Mouse (Mus musculus): ENCODE results near the gene Npcd. TPM values are rescaled to one million over a fixed set of nuclear protein-coding genes. Genes with fewer than 3 reads are reported as not detected.

Gene Npcd
- 0.32 and 0.39 TPM in 2 replicates for polyA plus RNA-seq (2015; fragmentation: Nextera tagmentation; extraction: Ambion mirVana)

DNA sequence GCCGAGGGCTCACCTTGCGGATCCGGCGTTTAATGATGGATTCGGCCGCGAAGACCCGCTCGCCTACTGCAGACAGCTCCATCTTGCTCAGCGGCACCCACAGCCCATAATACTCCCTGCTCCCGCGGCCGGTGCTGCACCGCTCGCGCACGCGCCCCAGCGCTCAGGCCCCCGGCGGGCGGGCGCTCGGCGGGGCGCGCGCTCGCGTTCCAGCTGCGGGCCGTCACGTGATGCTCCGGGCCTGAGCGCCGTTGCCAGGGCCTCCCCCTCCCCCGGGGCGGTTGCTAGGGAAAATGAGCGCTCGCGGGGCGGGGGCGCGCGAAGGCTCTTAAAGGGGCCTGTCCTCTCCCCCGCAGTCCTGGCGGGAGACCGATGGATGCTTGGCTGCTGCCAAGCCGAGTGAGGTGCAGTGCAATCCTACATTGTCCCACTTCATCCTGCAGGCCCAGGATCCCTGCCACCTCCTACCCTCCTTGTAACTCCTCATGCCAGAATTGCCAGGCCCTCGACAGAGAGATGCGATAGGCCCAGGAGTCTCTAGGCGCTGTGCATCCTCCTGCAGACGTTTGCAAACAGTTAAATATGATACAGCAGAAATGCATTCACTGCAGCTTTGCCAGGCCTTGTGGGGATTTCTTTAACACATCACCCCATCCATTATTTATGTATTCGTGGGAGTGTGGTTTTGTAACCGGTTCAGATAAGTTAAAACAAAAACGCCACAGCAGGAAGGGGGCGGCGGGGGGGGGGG, at the start of gene Npcd, which contains the start of gene Cbx6:
Gene Npcd, minus strand, starts transcription at position 108 of the 751 bp plus-strand sequence.
Gene Cbx6, minus strand, starts transcription at position 559 of the 751 bp plus-strand sequence.
- H3K4me3 ChIP-seq = peak within 1 kb of the TSS; percentile 81
- H3K4me2 ChIP-seq = peak within 1 kb of the TSS; percentile 90
- H3K4me1 ChIP-seq = peaks cover 52% of the 10 kb centered on the region
- peak; percentile 85 for ATAC-seq (ENCODE audit: insufficient number of reproducible peaks, insufficient read depth, low FRiP score, low TSS enrichment, low read depth)
- H3K36me3 ChIP-seq = peaks cover 17% of the 10 kb centered on the region
- peak within 1 kb of the TSS; percentile 96 for H3K27ac ChIP-seq
- under 1% methylated on average over 58 of the region's 58 CpGs for WGBS
- peak within 1 kb of the TSS; percentile 92 for H3K9ac ChIP-seq
- H3K27me3 ChIP-seq = no peaks in the 10 kb centered on the region
- H3K9me3 ChIP-seq = no peaks in the 10 kb centered on the region

DNA sequence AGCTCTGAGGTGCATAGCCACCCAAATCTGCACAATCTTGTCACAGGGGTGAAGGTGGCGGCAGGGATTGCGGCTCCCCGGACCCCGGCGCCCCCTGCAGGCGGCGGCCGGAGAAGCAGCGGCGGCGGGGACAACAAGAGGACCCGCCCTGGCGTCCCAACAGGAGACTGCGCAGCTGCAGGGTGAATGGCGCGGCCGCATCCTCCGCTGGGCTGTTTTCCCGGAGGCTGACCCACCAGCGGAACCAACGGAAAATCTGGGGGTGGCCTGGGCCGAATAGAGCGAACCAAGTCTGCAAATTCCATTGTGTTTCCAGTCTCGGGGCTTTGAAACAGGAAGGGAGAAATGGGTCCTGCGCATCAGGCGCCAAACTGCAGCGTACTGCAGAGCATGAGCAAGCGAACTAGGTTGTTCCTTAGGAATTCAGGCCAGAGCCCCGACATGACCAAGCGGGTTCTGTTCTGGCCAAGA, 49.4 kb upstream of the Npcd start:
- no peaks in the 10 kb centered on the region for H3K27me3 ChIP-seq
- under 1% methylated on average over 30 of the region's 30 CpGs for WGBS
- H3K27ac ChIP-seq = peak overlapping the region; percentile 82
- no peaks in the 10 kb centered on the region for H3K36me3 ChIP-seq
- H3K9ac ChIP-seq = peak overlapping the region; percentile 75
- peak overlapping the region; percentile 53 for H3K4me3 ChIP-seq
- no peaks in the 10 kb centered on the region for H3K9me3 ChIP-seq
- peak; percentile 75 for ATAC-seq (ENCODE audit: insufficient number of reproducible peaks, insufficient read depth, low FRiP score, low TSS enrichment, low read depth)
- peaks cover 19% of the 10 kb centered on the region for H3K4me1 ChIP-seq
- H3K4me2 ChIP-seq = peak overlapping the region; percentile 64

DNA sequence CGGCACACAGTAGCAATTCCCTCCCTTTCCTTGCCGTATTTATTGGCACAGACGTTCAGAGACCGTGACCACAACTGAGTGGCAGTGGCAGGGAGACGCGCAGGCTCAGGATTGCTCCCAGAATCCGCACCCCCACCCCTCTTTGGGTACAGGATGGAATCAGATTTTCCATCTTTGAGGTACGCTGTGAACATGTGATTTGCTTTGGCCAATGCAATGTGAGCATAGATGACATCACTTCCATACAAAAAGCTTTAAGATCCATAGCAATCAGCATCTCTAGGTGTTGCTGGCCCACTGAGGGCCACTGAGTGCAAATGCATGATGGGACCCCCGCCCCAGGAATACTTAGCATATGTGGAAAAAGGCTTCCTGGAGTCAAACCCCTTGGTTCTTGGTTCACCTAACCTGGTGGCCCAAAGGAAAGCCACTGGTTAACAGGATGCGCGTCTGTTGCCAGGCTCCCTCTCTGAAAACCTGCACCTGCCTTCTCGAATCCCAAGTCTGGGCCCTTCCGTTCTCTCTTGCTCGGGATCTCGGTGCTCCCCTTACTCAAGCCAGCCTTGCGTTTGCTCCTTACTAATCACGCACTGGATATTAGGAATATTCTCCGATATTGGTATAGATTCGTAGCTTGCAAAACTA, 48.7 kb upstream of the Npcd start:
- no peak overlapping the region for H3K27ac ChIP-seq
- peak overlapping the region; percentile 75; the same call in 1 of the 2 replicates for H3K9ac ChIP-seq
- H3K9me3 ChIP-seq = no peaks in the 10 kb centered on the region
- 25% methylated on average over 19 of the region's 19 CpGs for WGBS
- no peaks in the 10 kb centered on the region for H3K36me3 ChIP-seq
- peak overlapping the region; percentile 53 for H3K4me3 ChIP-seq
- H3K4me2 ChIP-seq = peak overlapping the region; percentile 64
- ATAC-seq (ENCODE audit: insufficient number of reproducible peaks, insufficient read depth, low FRiP score, low TSS enrichment, low read depth) = no peak
- H3K27me3 ChIP-seq = no peaks in the 10 kb centered on the region
- peaks cover 19% of the 10 kb centered on the region for H3K4me1 ChIP-seq

DNA sequence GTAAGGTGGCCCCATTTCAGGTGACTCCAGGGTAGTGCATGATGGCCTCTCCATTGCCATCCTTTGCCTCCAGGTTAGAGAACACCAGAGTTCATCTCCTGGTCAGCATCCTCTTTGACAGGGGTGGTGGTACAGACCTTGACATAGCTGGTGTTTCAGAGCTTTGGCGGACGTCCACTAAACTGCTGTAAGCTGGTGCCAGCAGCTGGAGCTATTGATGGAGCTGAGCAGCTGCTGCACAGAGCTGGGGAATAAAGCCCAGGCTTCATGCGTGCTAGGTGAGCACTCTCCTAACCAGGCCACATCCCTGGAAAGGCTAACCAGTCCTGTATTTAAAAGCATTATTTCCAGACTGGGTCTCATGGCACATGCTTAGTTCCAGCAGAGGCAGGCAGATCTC, 46.4 kb upstream of the Npcd start:
- H3K4me2 ChIP-seq = no peak overlapping the region
- H3K27me3 ChIP-seq = no peaks in the 10 kb centered on the region
- H3K4me3 ChIP-seq = no peak overlapping the region
- no peaks in the 10 kb centered on the region for H3K36me3 ChIP-seq
- ATAC-seq (ENCODE audit: insufficient number of reproducible peaks, insufficient read depth, low FRiP score, low TSS enrichment, low read depth) = no peak
- H3K9me3 ChIP-seq = no peaks in the 10 kb centered on the region
- H3K4me1 ChIP-seq = peaks cover 19% of the 10 kb centered on the region
- H3K27ac ChIP-seq = no peak overlapping the region
- 86% methylated on average over 3 of the region's 3 CpGs for WGBS
- no peak overlapping the region for H3K9ac ChIP-seq

DNA sequence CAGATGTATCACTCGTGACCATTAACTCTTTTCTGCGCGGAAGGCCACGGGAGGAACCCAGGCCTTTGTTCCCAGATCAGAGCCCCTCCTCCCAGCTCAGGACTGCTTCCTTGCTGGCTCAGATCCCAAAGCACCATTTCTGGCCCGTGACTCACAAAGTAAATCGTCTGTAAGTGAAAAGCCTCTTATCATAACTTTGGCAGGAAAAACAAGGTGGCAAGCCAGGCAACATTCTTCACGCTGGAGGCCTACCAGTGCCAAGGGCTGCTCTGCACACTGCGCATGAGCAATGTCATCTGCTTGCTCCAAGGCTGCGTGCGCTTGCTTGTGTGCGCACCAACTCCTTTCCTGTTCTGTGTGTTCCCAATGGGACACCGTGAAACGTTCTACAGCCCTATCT, 45.3 kb upstream of the Npcd start:
- 38% methylated on average over 13 of the region's 13 CpGs for WGBS
- Histone ChIP-seq H3K27me3 (no peaks in the 10 kb centered on the region), H3K4me1 (peaks cover 19% of the 10 kb centered on the region), H3K9me3 (no peaks in the 10 kb centered on the region), H3K4me2 (peak overlapping the region; percentile 37), H3K9ac (0 out of 2 replicates have a peak overlapping the region, but pooled peaks have one; percentile 21), H3K36me3 (no peaks in the 10 kb centered on the region), H3K4me3 (no peak overlapping the region), H3K27ac (peak overlapping the region; percentile 89)
- peak; percentile 75 for ATAC-seq (ENCODE audit: insufficient number of reproducible peaks, insufficient read depth, low FRiP score, low TSS enrichment, low read depth)

DNA sequence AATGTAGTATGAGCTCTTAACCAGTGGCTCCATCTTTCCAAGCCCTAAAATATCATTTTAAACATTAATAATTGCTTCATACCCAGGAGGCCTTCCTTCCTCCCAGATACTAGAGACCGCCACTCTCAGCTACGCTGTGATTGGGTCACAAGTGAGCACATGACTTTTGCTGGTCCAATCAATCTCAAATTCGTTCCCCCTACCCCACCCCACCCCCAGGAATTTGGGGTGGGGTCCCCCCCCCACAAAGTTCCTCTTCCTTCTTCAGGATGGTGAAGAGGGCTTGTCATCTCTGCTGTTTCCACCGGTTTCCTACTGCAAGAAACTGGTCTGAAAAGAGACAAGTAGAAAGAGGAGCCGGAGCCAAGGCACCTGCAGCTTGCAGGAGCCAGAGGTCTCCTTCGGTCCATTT, 44.7 kb upstream of the Npcd start:
- Histone ChIP-seq H3K27ac (peak overlapping the region; percentile 89), H3K4me3 (no peak overlapping the region), H3K4me2 (peak overlapping the region; percentile 37), H3K9me3 (no peaks in the 10 kb centered on the region), H3K27me3 (no peaks in the 10 kb centered on the region), H3K4me1 (peaks cover 19% of the 10 kb centered on the region), H3K36me3 (no peaks in the 10 kb centered on the region), H3K9ac (0 out of 2 replicates have a peak overlapping the region, but pooled peaks have one; percentile 21)
- WGBS = 65% methylated on average over 6 of the region's 6 CpGs
- ATAC-seq (ENCODE audit: insufficient number of reproducible peaks, insufficient read depth, low FRiP score, low TSS enrichment, low read depth) = no peak

DNA sequence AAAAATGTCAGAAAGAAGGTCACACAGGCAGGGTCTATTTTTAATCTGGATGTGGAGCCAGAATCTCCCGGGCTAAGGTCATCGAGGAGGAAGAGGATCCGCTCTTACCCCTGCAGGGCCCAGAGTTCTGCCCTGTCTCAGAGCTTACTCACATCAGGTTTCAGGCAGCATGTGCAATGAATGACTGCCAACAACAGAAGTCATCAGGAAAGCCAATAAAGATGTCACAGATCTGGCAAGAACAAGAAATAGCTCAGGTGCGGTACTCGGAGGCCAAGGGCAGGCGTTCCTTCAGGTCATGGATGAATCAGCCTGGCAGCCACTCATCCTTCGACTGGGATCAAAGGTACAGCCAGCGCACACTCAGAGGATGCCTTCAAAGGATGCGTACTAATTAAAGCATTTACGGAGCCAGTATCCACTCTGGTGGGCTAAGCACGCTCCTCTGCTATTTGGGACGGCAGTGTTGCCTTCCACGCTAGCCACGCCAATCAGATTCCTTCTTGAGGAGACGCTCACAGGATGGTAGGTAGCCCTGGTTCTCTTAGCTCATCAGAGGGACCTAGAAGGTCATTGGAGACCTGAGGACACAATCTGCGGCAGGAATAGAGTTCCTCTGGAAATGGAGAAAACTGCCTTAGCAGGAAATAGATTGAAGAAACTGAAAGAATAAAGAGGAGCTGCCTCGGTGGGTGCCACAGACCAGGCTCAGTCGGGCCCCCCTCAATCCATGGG, 41.4 kb upstream of the Npcd start:
- 84% methylated on average over 18 of the region's 18 CpGs for WGBS
- Histone ChIP-seq H3K36me3 (no peaks in the 10 kb centered on the region), H3K27ac (no peak overlapping the region), H3K9ac (no peak overlapping the region), H3K4me2 (no peak overlapping the region), H3K9me3 (no peaks in the 10 kb centered on the region; the same call in 1 of the 2 replicates), H3K4me3 (no peak overlapping the region), H3K4me1 (peaks cover 12% of the 10 kb centered on the region), H3K27me3 (no peaks in the 10 kb centered on the region)
- no peak for ATAC-seq (ENCODE audit: insufficient number of reproducible peaks, insufficient read depth, low FRiP score, low TSS enrichment, low read depth)

DNA sequence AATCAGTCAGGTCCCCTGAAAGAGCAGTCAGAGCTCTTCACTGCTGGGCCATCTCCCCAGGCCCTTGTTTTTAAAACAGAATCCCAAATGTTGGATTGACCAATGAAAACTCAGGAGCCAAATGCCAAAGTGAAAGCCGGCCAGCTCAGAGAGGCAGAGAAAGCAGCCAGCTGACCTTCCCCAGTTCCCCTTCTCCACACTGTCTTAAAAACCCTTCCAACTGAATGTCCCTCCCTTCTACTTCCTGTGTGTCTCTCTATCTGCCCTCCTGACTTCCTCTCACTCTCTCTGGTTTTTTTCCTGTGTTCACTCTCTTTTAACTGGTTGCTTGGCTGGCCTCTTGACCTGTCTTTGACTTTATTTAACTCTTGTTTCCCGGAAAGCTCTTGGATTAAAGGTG, 40.0 kb upstream of the Npcd start:
- 59% methylated on average over 2 of the region's 2 CpGs for WGBS
- H3K36me3 ChIP-seq = no peaks in the 10 kb centered on the region
- no peak for ATAC-seq (ENCODE audit: insufficient number of reproducible peaks, insufficient read depth, low FRiP score, low TSS enrichment, low read depth)
- H3K9ac ChIP-seq = no peak overlapping the region
- H3K27ac ChIP-seq = no peak overlapping the region
- H3K27me3 ChIP-seq = no peaks in the 10 kb centered on the region
- 0 out of 2 replicates have a peak, but pooled peaks cover 6% of the 10 kb centered on the region for H3K4me1 ChIP-seq
- H3K9me3 ChIP-seq = peaks cover 4% of the 10 kb centered on the region; the same call in 1 of the 2 replicates
- H3K4me3 ChIP-seq = no peak overlapping the region
- no peak overlapping the region for H3K4me2 ChIP-seq

DNA sequence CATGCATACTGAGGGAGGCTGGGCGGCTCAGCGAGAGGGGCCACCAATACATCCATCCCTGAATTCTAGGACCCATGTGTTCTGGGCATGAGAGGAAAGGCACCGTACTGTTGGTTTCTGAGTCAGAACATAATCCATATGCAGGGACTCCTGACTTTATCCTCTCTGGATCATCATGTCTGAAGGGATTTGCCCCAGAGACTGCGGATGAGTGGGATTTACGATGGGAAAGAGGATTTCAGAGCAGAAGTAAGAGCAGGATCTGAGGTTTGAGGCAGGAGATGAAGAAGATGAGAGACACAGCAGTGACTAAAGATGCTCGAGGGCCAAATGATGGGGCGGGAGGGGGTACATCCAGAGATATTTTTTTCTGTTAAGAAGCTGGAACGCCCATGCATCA, 39.5 kb upstream of the Npcd start:
- no peak overlapping the region for H3K9ac ChIP-seq

DNA sequence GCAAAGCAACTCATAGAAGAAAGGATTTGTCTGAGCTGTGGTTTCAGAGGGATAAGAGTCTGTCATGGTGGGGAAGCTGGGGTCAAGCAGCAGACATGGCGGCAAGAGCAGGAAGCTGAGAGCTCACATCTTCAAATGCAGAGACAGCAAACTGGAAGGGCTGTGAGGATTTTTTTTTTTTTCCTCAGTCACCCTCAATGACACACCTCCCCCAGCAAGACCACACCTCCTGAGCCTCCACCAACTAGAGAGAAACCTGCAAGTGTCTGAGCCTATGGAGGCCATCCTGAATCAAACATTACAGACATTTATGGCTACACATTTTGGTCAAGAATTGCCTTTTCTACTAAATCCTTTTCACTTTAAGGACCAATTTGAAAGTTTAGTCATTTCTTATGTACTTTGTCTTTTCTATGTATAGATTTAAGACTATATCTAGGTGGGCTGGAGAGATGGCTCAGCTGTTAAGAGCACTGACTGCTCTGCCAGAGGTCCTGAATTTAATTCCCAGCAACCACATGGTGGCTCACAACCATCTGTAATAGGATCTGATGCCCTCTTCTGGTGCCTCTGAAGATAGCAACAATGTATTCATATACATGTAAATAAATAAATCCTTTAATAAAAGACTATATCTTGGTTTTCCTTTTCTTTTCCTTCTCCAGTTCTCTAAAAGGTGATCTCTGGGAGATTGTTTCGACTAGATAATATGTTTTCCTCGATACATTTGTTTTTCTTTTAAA, 33.4 kb upstream of the Npcd start:
- no peak overlapping the region for H3K4me2 ChIP-seq
- H3K9me3 ChIP-seq = peaks cover 8% of the 10 kb centered on the region; the same call in 1 of the 2 replicates
- ATAC-seq (ENCODE audit: insufficient number of reproducible peaks, insufficient read depth, low FRiP score, low TSS enrichment, low read depth) = no peak
- no peaks in the 10 kb centered on the region for H3K4me1 ChIP-seq
- WGBS = 79% methylated on average over 3 of the region's 3 CpGs
- H3K36me3 ChIP-seq = no peaks in the 10 kb centered on the region
- no peak overlapping the region for H3K9ac ChIP-seq
- no peak overlapping the region for H3K27ac ChIP-seq
- no peak overlapping the region for H3K4me3 ChIP-seq
- no peaks in the 10 kb centered on the region for H3K27me3 ChIP-seq

More for the DNA sequence above, 39.5 kb upstream of the Npcd start:
- WGBS = 87% methylated on average over 8 of the region's 8 CpGs
- Histone ChIP-seq H3K9me3 (peaks cover 5% of the 10 kb centered on the region; the same call in 1 of the 2 replicates), H3K27ac (no peak overlapping the region), H3K27me3 (no peaks in the 10 kb centered on the region), H3K4me3 (no peak overlapping the region), H3K4me2 (no peak overlapping the region), H3K36me3 (no peaks in the 10 kb centered on the region), H3K4me1 (0 out of 2 replicates have a peak, but pooled peaks cover 2% of the 10 kb centered on the region)
- ATAC-seq (ENCODE audit: insufficient number of reproducible peaks, insufficient read depth, low FRiP score, low TSS enrichment, low read depth) = no peak

DNA sequence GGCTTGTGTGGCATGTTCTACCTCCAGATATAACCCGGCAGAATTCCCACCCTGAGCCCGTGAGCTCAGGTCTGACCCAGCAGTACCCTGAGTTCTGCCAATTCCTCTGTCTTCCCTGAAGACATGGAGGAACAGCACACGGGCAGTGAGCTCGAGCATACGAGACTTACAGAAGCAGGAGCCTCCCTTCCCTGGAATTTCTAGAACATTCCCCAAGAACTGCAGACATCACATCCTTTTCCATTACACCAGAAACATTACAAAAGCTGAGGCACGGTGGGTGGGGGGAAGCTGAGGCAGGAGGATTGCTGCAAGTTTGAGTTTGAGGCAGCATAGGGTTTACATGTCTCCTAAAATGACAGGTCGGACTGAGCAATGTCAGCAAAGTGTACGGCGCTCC, 25.8 kb upstream of the Npcd start:
- Histone ChIP-seq H3K9me3 (no peaks in the 10 kb centered on the region), H3K27me3 (no peaks in the 10 kb centered on the region), H3K4me1 (no peaks in the 10 kb centered on the region; the same call in 1 of the 2 replicates), H3K9ac (no peak overlapping the region), H3K27ac (no peak overlapping the region), H3K36me3 (no peaks in the 10 kb centered on the region), H3K4me3 (no peak overlapping the region), H3K4me2 (no peak overlapping the region)
- ATAC-seq (ENCODE audit: insufficient number of reproducible peaks, insufficient read depth, low FRiP score, low TSS enrichment, low read depth) = no peak
- WGBS = 85% methylated on average over 9 of the region's 9 CpGs

Measured in embryonic facial prominence, embryonic 13.5 days (tissue).